Mouse (Mus musculus): ENCODE data around the gene Ano1.

The Ano1 gene

DNA sequence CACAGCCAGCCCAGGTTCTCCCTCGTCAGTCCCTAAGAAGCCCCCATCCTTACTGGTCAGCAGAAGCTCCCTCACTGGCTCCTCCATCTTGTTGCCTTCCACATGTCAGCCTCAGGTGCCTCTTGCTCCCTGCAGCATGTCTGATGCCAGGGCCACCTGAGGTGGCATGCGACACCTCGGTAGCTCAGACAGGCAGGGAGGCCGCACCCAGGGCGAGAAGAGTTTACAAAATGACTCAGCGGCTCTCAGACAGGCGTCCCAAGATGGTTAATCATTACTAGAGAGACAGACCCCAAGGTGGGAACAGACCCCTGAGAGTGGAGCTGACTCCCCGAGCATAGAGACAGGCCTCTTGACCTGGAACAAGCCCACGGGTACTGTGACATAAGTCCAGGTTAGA lies at the start of gene Ano1:
Gene Ano1, minus strand, starts transcription at position 142 of the 400 bp plus-strand sequence.
- no peak for ATAC-seq (ENCODE audit: low TSS enrichment)

DNA sequence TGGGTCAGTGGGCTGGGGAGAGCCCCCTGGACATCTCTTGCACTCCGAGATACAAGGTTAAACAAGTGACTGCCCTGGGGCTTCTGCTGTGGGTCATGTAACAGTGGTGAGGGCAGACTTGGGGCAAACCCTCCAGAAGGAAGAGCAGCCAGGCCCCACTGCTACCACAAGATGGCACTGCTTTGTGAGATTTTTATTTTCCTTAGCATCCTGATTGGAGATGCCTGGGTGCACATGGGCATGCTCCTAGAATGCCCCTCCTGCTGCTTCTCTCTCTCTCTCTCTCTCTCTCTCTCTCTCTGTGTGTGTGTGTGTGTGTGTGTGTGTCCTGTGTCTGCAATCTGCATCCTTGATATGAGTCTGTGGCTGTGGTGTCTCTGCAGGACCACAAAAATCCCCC lies 46.7 kb upstream of the Ano1 start:
- peak; percentile 80 for ATAC-seq (ENCODE audit: low TSS enrichment)

DNA sequence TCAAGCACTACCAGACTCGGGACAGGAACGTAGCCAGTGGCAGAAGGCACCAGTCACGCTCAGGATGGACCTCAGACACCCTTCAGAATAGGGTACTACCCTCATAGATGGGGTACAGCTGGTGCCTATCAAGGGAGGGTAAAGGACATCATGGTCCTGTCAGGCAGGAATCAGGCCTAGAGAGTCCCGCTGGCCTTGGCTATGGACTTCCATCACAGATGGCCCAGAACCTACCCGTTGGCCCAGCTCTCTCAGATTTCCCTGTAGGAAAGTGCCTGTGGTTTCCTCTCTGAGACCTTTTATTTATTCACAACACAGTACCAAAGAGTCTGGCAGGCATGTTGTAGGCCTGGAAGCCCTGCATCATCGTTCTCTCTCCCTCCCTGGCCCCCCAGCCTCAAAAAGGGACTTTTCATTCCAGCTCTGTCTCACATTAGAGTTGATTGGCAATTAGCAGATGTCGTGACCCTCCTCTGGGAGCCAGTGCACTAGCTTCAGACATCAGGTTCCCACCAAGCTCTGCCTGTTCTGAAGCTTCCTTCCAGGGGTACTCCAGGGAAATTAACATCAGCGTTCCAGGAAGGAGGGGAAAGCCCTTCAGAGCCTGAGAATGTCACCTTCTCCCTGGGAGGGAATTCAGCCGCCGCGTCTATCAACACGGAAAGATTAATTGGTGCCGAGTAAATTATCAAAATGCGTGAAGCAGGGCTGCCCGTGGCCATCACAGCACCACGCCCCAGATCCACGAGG lies 45.4 kb upstream of the Ano1 start:
- no peak for ATAC-seq (ENCODE audit: low TSS enrichment)

DNA sequence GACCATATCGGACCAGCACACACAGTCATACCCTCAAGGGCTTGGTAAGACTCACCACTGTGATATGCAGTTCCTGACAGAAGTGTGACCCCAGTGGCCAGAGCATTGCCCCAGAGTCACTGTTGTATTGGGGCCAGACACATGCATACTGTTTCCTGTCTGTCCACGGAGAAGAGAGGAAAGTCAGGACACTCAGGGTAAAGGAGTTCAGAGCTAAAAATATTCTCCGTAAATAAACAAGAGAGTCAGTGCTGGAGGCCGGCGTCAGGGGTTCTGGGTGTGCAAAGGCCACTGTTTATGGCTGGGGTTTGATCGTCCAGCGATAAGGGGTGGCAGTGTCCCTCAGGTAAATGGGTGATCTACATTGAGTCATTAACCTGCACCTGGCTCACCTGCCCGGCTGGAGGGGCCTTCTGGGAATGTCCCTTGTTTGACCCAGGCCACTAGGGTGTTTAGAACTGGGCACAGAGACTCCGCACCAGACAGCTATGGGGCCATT lies 44.3 kb upstream of the Ano1 start:
- no peak for ATAC-seq (ENCODE audit: low TSS enrichment)

DNA sequence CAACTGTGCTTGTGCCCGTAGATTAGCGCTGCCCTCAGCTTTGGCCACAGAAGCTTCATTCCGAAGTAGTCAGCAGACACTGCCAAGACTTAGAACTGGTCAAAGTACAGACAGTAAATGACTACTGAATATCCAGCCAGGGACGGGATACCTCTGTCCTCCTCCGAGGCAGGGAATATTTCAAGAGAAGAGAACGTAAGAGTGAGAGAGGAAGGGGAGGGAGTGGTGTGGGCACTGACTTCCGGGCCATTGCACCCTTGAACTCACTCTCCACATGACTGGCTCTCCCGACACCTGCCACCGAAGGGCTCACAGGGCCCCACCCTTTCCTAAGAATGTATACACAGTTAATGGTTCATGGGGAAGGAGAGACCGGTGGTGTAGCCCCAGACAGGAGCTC lies 41.5 kb upstream of the Ano1 start:
- no peak for ATAC-seq (ENCODE audit: low TSS enrichment)

DNA sequence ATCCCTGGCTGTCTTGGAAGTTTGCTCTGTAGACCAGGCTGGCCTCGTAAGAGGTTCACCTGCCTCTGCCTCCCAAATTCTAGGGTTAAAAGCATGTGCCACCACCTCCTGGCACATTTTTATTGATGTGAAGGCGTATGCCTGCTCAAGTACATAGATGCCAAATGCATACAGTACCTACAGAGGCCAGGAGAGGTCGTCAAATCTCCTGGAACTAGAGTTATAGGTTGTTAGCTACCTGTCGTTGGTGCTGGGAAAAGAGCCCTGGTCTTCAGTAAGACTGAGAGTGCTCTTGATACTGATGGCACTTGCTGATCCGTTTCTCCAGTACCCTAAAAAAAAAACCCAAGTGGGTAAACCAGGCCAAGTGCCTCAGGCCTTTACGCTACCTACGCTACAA lies 39.7 kb upstream of the Ano1 start:
- no peak for ATAC-seq (ENCODE audit: low TSS enrichment)

DNA sequence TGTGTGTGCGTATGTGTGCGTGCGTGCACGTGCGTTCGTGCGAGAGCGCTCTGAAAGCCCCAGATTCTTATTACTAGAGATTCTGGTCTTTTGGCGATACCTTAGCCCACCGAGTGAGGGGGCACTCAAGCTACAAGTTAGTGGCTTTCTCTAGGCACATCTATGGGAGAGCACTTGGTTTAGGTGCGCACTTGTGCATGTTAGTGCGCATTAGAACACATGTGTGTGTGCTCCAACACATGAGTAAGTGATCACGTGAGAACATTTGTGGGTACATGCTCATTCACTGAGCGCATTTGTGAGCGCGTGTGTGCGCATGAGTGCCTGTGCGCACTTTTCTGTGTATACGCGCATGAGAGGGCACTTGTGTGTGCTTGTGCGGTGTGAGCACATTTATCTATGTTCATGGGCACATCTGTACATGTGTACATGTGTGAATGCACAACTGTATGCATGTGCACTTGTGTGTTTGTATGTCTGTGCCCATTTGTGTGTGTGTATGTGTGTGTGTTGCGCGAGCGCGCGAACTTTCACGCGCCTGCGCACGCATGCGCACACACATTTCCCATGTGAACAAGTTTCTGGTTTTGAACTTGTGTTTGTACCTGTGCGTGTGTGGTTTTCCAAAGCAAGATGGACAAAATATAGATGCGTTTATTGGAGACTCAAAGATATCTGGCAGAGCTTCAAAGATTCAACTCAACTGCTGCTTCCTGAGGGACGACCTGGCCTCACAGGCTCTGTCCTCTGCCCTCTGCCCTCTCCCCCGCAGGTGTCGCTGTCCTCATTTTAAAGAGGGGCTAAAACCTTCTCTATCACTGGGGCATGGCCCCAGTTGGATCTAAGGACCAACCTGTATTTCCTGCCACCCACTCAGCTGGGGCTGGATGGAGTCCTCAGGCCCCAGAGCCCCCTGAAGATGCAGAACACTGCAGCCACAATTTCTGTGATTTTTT lies 38.1 kb upstream of the Ano1 start:
- ATAC-seq (ENCODE audit: low TSS enrichment): no peak

DNA sequence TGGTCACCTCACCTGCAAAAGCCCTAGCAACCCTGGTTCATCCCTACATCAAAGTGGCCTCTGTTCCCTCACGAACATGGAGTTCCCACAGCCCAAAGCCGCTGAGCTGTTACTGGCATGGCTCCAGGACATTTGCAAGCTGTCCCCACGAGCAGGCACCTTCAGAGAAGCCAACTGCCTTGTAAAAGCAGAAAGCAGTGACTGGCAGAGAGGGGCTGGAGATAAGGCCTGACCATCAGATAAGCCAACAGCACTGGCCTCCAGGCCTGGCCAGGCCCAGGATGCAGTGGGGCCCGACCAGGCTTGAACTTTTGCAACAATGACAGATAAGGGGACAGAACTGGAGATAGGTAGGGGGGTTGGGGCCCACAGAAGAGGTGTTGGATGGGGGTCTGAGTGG lies 36.9 kb upstream of the Ano1 start:
- no peak for ATAC-seq (ENCODE audit: low TSS enrichment)

DNA sequence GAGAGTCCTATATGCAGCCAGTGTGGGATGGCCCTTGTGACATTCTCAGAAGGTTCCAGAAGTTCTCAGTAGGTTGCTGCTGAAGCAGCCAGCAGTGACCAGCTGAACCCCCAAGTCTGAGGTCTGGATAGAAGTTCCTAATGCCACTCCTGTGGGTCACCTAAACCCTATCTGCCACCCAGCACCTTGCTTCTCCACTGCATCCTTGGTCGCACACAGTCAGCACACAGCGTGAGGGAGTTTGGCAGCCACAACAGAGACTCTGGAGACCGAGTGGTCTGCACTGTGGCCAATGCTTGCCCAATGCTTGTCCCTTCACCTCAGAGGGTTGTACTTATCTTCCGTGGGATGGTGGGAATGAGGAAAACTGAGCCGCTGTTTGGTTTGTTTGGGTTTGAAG lies 35.7 kb upstream of the Ano1 start:
- no peak for ATAC-seq (ENCODE audit: low TSS enrichment)

DNA sequence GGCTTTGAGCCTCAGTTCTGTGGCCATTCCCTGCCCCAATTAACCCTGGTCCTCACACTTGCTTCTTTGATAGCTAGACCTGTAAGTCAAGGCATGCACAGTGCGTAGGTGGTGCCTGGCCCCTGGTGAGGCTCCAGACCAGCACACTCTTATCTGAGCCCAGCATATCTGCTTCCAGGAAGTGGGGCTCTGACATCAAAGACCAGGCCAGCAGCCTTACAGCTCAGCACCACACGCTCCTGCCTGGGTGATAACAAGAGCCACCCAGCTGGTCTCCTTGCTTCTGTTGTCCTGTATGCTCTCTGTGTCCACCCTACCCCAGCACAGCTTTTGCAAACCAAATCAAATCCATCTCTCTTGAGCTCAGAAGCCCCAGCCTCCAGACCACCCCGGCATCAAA lies 34.8 kb upstream of the Ano1 start:
- no peak for ATAC-seq (ENCODE audit: low TSS enrichment)

DNA sequence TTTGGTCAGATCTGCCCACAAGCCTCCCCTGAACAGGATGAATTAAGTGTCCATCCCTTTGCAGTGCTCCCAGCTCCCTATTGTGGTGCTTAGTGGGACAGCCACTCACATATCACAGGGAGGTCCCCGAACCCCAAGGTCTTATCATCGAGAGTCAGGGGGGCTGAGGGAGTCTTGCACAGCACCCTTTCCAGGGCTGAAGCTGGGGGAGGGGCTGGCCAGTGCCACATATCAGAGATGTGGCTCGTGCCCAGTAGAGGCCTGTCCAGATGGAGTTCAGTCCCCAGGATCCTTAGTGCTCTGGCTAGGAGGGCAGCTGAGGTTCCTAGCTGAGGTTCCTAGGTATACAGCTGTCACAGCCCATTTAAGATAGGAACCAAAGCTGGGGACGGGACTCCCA lies 32.4 kb upstream of the Ano1 start:
- no peak for ATAC-seq (ENCODE audit: low TSS enrichment)

DNA sequence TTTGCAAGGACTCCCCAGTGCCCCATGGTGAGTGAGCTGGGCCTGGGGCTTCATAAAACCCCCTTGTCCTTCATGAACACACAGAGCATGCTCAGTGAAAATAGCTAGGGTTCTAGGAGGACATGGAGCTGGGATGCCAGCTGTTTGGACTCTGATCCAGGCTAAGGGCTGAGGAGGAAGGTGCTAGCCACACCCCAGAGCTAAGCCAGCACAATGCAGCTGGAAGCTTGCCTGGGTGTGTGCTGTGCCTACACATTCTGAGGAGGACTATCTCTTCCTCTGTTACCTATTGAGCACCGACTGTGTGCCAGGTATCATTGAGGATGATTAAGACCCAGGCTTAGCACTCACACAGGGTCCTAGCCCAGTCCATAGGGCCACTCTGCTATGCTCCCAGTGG lies 30.6 kb upstream of the Ano1 start:
- no peak for ATAC-seq (ENCODE audit: low TSS enrichment)

DNA sequence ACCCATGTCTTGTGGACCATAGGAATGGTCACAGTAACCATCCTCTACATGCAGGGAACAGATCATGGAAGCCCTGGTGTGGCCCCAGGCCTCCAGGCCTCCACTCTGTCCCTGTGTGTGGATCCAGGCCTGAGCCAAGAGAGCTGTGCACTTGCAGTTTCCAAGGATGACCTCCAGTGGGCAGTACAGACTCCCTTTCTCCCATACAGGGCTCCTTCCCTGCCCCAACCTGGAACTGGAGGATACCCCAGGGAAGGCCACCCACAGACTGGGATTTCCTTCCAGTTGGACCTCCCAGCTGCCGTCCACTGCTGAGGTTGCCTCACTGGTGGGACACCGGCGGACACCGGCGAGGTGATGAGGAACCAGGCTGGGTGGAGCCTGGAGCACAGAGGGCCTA lies 29.6 kb upstream of the Ano1 start:
- ATAC-seq (ENCODE audit: low TSS enrichment): no peak

DNA sequence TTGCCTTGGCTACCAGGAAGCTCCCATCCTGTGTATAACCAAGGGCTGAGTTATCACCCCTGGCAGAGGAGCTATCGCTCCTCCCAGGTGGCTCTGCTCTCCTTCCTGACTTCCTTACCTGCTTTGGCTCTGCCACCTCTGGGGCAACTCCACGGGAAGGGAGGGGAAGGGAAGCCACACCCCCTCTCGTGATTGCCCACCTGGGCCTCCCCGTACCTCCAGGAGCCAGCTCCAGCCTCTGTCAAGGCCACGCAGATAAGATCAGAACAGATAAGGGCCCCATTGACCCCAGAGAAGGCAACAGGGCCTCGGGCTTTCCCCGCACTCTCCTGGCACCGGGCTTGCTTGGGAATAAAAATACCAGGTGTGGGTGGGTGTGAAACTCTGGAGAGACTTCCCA lies 28.4 kb upstream of the Ano1 start:
- ATAC-seq (ENCODE audit: low TSS enrichment): no peak

DNA sequence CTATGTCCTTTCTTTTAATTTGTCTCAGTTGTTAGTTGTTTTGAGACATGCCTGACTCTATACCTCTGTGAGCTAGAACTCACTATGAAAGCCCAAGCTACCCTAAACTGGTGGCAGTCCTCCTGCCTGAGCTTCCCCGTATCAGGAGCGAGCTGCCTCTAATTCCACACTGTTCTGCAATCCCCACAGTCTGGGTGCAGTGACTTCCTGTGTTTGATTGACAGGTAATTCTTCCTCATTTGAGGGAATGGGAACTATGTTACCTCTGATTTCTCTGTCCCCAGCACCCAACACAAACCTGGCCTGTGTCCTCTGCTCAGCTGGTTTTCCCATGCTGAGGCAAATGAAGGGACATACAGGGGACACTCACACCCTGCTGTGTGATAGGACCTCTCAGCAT lies 27.9 kb upstream of the Ano1 start:
- ATAC-seq (ENCODE audit: low TSS enrichment): no peak

DNA sequence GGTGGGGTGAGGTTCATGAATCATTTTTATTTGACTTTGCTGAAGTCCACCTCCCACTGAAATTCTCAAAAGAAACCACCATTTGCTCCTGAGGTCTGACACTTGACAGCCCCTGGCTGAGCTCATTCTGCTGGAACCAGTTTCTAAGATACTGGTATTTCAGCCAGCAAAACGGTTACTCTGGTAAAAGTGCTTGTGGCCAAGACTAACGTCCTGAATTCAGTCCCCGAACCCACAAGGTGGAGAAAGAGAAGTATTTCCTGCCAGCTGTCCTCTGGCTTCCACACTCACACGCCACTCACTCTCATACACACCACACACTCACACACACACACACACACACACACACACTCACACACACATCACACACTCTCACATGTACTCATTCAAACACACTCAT lies 26.0 kb upstream of the Ano1 start:
- ATAC-seq (ENCODE audit: low TSS enrichment): no peak

DNA sequence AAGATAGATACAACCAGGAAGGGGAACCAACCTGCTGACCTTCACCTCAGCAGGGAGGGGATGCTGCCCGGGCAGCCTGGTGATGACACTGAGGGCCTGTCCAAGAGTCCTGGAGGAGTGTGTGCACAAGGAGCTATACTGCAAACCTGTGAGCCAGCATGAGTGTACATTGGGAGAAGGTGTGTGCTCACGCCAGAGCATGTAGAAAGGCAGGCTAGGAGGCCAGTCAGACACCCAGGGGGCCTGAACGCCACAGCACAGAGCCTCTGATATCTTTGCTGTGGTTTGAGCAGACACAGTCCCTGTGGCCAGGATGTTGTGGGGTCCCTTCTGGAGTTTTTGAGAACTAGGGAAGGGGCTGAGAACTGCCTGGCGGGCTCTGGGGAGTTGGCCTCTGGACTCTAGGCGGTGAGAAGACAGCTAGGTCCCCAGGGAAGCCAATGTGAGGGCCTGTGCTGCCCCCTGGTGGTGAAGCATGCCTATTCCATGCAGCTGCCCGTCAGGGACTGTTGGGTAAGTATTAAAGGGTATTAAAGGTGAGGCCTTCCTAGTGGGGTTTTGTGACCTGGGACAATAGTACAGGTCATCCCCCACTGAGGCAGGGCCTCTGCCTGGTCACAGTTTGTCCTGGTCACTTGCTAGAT lies 24.2 kb upstream of the Ano1 start:
- ATAC-seq (ENCODE audit: low TSS enrichment): peak; percentile 69; the same call in 1 of the 2 replicates

DNA sequence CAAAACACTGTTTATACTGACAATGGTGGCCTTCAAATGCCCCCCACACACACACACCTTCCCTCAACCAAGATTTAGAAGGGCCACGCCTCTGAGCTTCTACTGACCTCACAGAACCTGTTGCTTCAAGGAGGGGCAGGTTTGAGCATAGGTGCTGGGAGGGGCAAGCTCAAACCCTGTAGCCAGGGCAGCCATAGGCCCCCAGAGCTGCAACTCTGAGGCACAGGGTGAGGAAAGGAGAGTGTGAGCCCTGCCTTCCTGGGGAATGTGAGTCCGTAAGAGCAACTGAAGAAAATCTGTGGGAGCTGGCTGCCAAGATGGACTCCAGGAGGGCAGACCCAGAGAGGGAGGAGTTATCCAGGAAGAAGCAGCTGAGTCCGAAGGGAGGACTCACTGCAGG lies 23.4 kb upstream of the Ano1 start:
- no peak for ATAC-seq (ENCODE audit: low TSS enrichment)

DNA sequence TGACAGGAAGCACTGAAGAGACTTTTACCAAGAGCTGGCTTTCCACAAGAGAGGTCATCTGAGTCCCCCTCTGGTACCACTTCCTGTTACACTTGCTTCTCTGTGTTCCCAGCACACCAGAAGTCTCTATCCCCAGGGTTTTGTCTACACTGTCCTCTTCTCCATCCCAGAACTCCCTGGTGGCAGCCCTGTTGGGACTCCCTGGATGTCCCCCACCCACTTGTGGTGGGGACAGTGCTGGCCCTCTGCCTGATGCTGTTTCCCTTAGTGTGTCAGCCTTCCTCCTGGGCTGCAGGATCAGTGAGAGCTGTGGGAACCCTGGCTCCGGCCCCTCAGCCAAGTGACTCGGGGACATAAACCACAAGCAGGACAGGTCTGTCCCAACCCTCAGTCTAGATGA lies 22.5 kb upstream of the Ano1 start:
- ATAC-seq (ENCODE audit: low TSS enrichment): no peak

DNA sequence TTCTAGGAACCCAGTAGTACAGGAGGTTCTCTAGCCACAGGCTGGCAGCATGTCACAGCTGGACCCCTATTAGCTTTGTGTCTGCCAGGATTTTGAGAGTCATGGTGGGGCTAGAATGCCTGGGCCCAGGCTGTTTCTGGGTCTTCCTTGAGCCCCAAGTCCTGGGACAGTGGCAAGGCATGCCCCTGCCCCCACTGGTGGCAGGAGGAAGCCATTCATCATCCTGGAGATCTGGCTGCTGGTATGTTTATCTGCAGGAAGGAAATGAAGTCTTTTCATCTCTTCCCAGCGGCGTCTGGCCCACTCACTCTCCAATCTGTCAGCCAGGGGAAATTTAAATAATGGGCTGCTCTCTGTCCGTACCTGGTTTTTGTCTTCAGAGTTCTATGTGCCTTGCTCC lies 18.3 kb upstream of the Ano1 start:
- no peak for ATAC-seq (ENCODE audit: low TSS enrichment)

DNA sequence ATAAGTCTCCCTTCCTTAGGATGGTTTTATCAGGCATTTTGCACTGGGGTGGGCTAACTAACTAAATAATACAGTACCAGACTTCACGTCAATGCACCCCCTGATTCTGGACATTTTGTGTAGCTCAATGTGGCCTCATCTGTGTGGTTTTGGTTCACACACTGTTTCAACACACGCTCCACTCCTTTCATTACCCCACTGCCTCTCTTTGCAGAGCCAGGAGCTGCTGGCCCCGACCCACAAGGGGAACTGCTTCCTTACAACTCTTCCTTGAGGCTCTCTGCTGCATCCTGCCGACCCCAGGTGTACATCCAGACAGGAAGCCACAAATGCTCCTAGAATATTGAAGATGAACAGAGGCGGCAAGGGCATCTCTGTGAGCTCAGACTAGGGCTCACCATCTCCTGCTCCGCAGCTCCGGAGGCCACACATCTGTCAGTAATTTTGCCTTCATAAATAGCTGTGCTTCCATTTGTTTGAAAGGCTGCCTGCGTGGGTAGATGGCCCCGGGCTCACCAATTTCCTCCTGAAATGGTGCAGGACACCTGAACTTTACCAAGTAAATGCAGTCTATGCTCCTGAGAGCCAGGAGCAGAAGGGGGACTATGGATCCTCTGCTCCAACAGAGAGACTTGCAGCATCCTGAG lies 17.8 kb upstream of the Ano1 start:
- ATAC-seq (ENCODE audit: low TSS enrichment): no peak

DNA sequence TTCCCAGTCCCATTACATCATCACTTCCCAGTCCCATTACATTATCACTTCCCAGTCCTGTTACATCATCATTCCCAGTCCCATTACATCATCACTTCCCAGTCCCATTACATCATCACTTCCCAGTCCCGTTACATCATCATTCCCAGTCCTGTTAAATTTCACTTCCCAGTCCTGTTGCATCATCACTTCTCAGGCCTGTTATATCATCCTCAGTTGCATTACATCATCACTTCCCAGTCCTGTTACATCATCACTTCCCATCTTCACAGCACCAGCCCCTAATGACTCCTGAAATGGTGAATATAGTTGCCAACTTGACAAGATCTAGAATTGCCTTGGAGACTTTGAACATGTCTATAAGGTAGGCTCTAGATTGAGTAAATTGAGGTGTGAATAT lies 17.1 kb upstream of the Ano1 start:
- ATAC-seq (ENCODE audit: low TSS enrichment): no peak

All from frontal cortex, adult (tissue).